Mouse (Mus musculus) liver, adult (tissue): ENCODE measurements around the gene Selp.

Experiments used
- GATA4 ChIP-seq: IDR thresholded peaks from 2 replicates; pipeline ENCODE4 v1.6.1; 2014; ENCODE audit warnings: mild to moderate bottlenecking, low read length; ENCODE audit not compliant: insufficient replicate concordance

Gene Selp

DNA sequence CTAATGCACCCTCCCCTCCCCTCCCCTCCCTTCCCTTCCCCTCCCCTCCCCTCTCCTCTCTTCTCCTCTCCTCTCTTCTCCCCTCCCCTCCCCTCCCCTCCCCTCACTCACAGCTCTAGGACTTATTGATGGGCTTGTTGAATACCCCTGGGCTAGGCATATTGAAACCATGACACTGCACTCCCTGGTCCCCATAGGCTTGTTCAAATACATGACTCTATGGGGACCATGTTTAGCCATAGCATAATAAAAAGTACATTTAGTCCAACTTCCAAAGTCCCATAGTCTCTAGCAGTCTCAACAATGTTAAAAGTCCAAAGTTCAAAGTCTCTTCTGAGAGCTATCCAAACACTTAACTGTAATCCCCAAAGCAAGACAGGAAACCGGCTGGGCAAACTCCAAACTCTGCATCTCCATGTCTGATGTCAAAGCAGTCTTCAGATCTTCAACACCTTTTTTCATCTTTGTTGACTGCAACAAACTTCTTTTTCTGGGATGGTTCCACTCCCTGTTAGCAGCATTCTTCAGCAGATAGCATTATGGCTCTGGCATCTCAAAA lies 72.0 kb downstream of the Selp start:
- no peak for TF ChIP-seq GATA4

GRCm38 (mm10) chr1:164199551-164199950 lies 84.5 kb downstream of the Selp start:
- TF ChIP-seq GATA4 = no peak
